Mouse (Mus musculus) liver, postnatal 0 days (tissue): ENCODE measurements around the gene Lrrc58.

Experiments used
- CTCF ChIP-seq: sonication (generic); IDR thresholded peaks from 2 replicates; pipeline ENCODE4 v1.5.1; 2016; ENCODE audit warnings: antibody characterized with exemption, low read depth
- EP300 ChIP-seq: IDR thresholded peaks from 2 replicates; pipeline ENCODE4 v1.6.1; 2016; ENCODE audit warnings: antibody characterized with exemption, low read depth, mild to moderate bottlenecking

DNA sequence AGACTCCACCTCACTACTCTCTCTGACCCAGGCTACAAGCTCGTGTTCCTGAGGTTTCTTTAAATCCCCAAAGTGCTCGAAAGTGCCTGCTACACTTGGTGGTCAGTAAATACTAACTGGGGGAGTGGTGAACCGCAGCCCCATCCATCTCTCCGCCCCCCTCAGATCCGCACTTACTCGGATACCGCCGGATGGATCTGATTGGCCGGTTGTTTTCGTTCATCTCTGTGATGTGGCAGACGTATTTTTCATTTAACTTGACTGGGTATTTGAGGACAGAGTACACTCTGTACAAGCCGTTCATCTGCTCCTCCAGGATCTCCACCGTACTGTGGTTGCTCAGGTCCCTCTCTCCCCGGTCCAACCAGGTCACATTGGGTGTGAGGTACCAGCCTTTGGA, 14.1 kb upstream of the Lrrc58 start:
- TF ChIP-seq CTCF: no peak
- TF ChIP-seq EP300: no peak
